Mouse (Mus musculus): Measurements from ENCODE around the gene Tubgcp4.
"Not testable (repeated sequence)": the region's sequence is repeated elsewhere in the genome, so short reads cannot be mapped to it uniquely, and the experiment has no call there.

The Tubgcp4 gene

GRCm38 (mm10) chr2:121170481-121170971 lies at the start of gene Tubgcp4:
Gene Tubgcp4 (plus strand): TSS chr2:121170654.
- in situ Hi-C loops (cut with MboI, MseI) = no loop called here

- in situ Hi-C loops (cut with MboI, MseI) = not testable (repeated sequence)
These were observed 44.2 kb upstream of the Tubgcp4 start for GRCm38 (mm10) chr2:121126302-121126701.

DNA sequence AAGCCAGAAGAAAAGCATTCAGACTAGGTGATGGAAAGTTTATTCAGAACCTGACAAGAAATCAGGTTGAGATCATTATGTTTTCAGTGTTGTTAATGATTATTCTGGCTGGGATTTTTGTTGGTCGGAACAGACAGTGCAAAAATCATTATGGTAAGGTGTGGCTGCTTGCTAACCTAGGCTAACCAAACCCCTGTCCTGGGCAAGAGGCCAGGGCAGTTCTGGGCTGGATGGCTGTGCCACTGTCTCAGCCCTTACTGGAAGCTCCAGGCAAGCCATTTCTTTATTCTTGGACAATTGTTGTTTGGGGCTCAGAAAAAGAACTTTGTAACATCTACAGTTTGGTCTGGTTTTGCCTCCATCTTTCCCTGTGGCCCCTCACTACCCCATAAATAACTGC lies 42.9 kb upstream of the Tubgcp4 start:
- in situ Hi-C loops (cut with MboI, MseI) = no loop called here

DNA sequence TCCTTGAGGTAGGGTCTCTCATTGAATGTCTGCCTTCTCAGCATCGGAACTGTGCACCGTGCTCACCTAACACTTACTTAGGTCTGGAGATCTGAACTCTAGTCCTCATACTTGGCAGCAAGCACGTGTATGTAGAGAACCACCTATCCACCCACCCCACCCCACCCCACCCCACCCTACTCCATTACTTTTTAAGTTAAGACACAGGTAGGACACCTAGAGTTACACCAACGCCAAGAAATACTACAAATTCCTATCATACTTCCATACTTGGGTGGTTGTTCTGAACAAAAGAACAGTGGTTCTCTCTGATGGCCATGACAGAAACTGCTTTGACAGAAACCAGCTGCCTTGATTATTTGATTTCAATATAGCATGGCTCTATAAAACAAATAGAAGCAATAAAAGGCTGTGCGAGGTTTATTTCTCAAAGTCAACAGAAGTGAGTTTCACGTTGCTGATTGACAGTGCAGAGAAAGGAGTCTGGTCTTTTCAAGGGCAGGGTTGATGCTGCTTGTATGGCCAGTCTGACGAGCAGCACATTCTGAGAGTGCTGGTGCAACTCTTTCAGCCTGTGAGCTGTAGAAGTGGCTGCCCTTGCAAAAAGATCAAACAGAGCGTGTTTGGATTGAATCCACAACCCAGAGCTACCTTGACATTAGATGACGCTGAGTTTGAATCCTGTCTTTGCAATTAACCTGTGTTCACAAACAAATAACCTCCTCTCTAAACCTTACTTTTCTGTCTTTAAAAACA lies 41.4 kb upstream of the Tubgcp4 start:
- in situ Hi-C loops (cut with MboI, MseI) = no loop called here

DNA sequence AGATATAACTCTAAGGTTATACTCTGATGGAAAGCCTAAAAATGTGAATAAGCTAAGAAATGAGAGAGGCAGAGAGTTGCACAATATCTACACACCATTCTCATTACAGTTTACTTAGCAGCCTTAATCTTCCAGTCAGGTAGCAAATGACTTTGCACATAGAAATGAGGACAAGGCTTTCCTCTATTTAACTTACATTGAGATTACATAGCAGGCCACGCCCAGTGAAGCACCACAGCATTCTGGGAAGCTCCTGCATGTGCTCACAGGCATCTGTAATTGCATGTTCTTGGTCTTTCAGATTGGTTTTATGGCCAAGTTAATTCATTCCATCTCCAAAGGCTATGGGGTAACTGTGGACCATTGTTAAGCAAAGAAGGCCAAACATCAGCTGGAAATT lies 37.6 kb upstream of the Tubgcp4 start:
- in situ Hi-C loops (cut with MboI, MseI) = no loop called here

DNA sequence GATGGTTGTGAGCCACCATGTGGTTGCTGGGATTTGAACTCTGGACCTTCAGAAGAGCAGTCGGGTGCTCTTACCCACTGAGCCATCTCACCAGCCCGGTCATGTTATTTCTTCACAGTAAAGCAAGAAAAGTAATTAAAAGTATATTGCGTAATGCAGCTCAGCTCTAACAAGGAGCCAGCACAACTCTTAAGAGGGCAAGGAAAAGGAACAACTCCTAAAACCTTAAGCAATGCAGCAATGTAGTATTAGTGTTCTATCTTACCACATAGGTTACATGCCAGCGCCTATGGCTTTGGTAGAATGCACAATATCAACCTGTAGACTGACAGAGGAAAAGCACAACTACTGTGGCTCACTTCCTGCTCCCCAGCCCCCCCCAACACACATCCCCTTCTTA lies 33.1 kb upstream of the Tubgcp4 start:
- in situ Hi-C loops (cut with MboI, MseI) = no loop called here

DNA sequence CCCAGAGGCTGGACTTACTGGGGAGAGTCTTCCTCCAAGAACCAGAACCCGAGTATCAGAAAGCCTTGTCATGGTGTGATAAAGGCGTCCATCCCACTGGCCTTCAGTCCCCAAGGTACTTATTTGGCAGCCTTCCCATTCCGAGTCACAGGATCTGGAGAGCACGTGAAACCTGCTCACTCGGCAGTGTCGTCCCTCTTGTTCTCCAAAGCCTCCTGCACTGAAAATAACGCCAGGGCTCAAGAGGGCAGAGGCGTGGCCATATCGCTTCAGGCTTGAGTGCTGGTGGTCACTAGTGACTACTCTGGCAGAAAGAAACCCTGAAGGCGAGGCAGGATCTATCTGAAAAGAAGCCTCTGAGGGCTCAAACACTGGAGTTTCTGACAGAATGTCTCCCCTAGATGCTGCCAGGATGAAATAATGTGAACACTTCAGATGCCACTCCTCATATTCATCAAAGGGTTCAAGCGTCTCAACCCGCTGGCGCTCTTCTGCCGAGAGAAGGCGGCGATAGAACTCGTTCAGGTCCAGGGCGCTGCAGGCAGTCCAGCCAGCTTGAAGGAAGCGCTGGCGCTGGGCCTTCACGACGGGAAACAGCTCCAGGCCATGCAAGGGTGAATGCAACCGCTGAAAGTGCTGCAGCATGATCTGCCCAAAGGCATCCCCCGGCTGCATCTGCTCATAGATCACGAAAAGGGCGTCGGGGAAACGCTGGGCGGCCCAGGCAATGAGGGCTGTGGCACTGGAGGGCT lies 31.0 kb upstream of the Tubgcp4 start:
- in situ Hi-C loops (cut with MboI, MseI) = no loop called here

DNA sequence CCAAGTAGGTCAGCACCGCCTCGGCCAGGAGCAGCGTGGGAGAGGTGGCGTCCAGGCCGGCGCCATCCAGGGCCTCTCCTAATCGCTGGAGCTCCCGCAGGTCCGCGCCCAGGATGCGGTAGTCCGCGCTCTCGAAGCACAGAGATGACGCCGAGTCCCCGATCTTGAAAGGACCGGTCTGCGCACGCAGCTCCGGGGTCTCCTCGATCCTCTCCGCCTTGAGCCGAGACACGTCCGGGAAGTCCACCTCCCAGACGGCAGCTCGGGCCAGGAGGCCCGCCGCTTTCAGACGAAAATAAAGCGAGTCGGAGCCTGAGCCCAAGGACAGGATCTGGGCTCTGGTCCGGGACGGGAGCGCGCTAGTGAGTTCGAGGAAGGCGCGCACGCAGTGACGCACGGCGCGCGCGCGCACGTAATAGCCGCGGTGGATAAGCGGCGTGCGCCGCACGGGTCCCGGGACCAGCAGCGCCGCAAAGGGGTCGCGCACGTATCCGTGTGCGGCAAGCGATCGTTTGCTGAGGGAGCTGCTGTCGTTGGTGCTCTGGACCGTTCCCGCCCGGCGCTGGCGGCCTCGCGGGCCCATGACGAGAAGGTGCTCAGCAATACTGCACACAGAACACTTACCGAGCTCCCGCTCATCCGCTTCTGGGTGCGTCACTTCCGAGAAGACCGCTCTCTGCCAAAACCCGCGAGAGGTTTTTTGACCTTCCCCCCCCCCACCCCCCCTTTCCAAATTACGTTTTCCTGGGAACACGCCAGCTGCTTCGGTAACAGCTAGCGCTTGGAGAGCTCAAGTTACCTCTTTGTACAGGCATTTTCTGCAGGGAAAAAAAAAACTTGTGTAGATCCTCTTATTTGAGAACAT lies 30.2 kb upstream of the Tubgcp4 start, which contains the start of the genes Adal and Lcmt2:
TSS of gene Adal (plus strand) at position 411 of the 865 bp plus-strand sequence.
TSS of gene Lcmt2 (minus strand) at position 636 of the 865 bp plus-strand sequence.
- in situ Hi-C loops (cut with MboI, MseI) = no loop called here

DNA sequence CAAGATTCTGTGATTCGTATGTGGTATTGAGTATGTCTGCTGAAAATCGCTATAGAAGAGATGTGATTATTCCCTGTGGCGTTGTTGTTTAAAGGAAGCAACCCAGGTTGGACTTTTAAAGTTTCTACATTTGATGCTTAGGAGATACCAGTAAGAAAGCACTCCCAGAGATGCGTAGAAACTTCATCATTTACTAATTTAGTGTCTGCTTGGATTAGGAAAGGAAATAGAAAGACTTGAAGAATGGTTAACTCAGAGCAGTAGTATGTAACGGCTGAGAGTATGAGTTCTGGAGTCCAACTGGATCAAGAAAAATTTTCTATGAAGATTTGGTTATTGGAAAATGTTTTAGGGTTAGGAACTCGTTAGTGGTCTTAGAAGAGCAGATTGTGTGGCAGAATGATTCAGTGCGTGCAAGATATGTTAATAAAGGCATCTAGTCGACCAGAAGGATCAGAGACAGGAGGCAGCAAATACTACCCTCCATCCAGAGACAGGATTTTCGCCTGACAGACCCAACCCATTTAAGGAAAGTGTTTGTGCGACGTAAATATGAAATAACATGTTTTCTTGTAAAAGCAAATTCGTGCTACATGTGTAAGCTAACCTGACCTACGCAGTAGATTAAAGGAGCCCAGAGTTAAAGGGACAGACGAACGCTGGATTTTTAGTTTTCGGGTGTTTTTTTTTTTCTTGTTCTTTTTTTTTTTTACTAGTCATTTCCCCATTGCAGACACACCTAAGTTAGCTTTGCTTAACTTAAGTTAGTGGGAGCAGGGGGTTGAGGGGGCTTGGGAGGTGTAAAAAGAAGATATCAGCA lies 29.0 kb upstream of the Tubgcp4 start:
- in situ Hi-C loops (cut with MboI, MseI) = no loop called here

DNA sequence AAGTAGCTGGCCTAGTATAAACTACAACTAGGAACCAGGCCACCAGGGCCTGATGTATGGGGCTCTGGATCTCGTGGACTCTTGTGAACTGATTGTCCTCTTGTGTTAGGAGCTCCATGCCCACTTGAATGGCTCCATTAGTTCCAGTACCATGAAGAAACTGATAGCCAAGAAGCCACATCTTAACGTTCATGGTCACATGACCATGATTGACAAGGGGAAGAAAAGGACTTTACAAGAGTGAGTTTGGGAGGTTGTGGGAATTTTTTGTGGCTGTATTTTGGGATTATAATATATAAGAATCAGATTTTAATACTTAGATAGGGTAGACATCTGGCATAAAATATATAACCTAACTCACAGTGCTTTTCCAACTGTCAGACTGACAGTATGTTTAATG lies 28.0 kb upstream of the Tubgcp4 start:
- in situ Hi-C loops (cut with MboI, MseI) = no loop called here

GRCm38 (mm10) chr2:121149679-121150078 lies 20.8 kb upstream of the Tubgcp4 start:
- in situ Hi-C loops (cut with MboI, MseI) = no loop called here

DNA sequence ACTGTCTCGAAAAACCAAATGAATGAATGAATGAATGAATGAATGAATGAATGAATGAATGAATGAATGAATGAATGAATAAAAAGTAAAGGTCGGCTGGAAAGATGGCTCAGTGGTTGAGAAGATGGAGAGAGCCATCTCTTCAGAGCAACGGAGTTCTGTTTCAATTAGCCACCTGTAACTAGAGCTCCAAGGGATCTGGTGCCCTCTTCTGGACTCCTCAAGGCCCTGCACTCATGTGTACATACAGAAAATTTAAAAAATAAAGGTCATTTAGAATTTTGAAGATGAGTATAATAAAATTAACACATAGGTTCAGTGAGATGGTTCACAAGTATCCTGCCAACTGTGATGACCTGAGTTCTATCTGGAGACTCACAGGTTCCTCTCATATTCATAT lies 17.4 kb upstream of the Tubgcp4 start:
- in situ Hi-C loops (cut with MboI, MseI) = no loop called here

- in situ Hi-C loops (cut with MboI, MseI) = no loop called here
These were observed 1.3 kb upstream of the Tubgcp4 start for GRCm38 (mm10) chr2:121169173-121169572.

GRCm38 (mm10) chr2:121169902-121170301 lies 552 bp upstream of the Tubgcp4 start:
- in situ Hi-C loops (cut with MboI, MseI) = no loop called here

DNA sequence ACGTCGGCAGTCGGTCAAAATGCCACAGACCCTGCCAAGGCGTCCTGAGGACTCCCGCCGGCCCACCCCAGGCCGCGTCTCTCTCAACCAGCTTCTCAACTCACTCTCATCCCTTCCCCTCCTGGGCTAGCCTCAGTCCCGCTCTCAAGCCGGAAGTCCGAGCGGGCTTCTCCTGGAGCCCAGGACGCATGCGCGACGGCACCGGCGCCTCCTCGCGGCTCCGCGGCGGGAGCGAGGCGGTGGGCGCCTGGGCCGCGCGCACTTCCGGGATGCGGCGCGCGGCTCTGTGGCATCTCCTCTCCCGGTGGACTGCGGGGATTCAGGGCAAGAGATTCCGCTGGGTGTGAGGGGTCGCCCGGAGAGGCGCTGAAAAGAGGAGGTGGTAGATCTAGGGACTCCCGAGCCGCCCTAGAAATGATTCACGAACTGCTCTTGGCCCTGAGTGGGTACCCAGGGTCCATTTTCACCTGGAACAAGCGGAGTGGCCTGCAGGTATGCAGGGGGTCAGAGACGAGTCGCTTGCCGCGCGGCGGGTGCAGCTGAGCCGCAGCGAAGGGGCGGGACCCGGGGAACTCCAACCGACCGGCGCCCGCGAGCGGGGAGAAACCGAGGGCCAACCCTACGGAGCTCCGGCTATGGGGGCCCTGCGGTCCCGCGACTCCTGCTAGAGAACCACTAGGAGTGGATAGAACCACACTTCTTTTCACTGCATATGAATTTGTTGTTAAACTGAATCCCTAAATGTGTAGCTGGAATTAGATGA lies 707 bp downstream of the Tubgcp4 start, which contains the start of gene Zscan29:
TSS of gene Zscan29 (minus strand) at position 146 of the 763 bp plus-strand sequence.
- in situ Hi-C loops (cut with MboI, MseI) = no loop called here

- in situ Hi-C loops (cut with MboI, MseI) = no loop called here
These were observed 8.5 kb downstream of the Tubgcp4 start for GRCm38 (mm10) chr2:121178828-121179479.

DNA sequence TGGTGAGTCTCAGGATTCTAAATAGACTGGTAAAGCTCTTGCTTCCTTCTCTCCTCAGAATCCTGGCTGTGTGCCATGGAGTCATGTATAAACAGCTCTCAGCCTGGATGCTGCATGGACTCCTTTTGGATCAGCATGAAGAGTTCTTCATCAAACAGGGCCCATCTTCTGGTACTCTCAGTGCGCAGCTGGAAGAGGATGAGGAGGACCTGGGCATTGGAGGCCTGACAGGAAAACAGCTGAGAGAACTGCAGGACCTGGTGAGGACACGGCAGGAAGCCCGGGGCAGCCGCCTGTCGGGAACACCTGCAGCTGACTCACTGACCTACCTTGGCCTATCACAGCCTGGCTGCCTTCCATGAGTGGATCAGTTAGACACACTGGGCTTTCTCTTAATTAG lies 13.0 kb downstream of the Tubgcp4 start:
- in situ Hi-C loops (cut with MboI, MseI) = loop anchor here in 1 of 2 experiments (5.0 kb wide), 1 partner anchor 214 kb away; no protein-coding TSS in a partner anchor

GRCm38 (mm10) chr2:121184142-121184541 lies 13.7 kb downstream of the Tubgcp4 start:
- in situ Hi-C loops (cut with MboI, MseI) = loop anchor here in 1 of 2 experiments (5.0 kb wide), 1 partner anchor 213 kb away; no protein-coding TSS in a partner anchor

- in situ Hi-C loops (cut with MboI, MseI) = no loop called here
These were observed 18.1 kb downstream of the Tubgcp4 start for GRCm38 (mm10) chr2:121188530-121188929.
